In genomic region chr17:90796974-90797373, GRCm38 (mm10) we compare ENCODE assay signal across 22 mouse cellular contexts.
DNase-seq lines count a peak whose midpoint lies in the region; ATAC-seq and TF ChIP-seq lines count a peak whose summit lies in the region.
"Had no signal": no experiment of that assay in that cellular context is flagged by ENCODE, and none has a peak within 500 bp of the region (broad histone marks: within the 10 kb centered on the region; RNA-seq: fewer than 3 reads in every experiment).

No protein-coding gene starts in this region.

- peaks cover 13% of the 10 kb centered on the region for H3K4me1 ChIP-seq in bone marrow macrophage, adult 2 months (ENCODE audit: control insufficient read depth, insufficient read depth, low read length)
- H3K4me1 ChIP-seq: embryonic facial prominence, embryonic 12.5 days; forebrain, embryonic 12.5 days; heart, embryonic 10.5 days had no signal

- H3K27ac ChIP-seq in left cerebral cortex, adult 2 months = peak overlapping the region; percentile 81
- H3K27ac ChIP-seq in bone marrow macrophage, adult 2 months (ENCODE audit: insufficient read depth, low read depth, low read length) = peak overlapping the region; percentile 77
- H3K27ac ChIP-seq: embryonic facial prominence, embryonic 12.5 days; forebrain, embryonic 12.5 days; heart, embryonic 10.5 days had no signal

- TF ChIP-seq POLR2A in bone marrow macrophage, adult 2 months (IDR thresholded peaks at IDR 0.05; ENCODE audit: borderline replicate concordance, low read depth, low read length) = no peak

- TF ChIP-seq CTCF in left cerebral cortex, adult 2 months (IDR thresholded peaks at IDR 0.05) = no peak
- TF ChIP-seq CTCF in bone marrow macrophage, adult 2 months (IDR thresholded peaks at IDR 0.05; ENCODE audit: low read depth, low read length) = no peak

- ATAC-seq in frontal cortex, adult (ENCODE audit: low TSS enrichment) = peak; percentile 60
- ATAC-seq: activated CD4-positive, CD25-positive, alpha-beta regulatory T cell, adult 4 months; forebrain, embryonic 16.5 days; hindbrain, embryonic 16.5 days; inflammation-experienced regulatory T-cells, adult 6 months had no signal

- no peak overlapping the region for H3K4me3 ChIP-seq in left cerebral cortex, adult 2 months
- H3K4me3 ChIP-seq in bone marrow macrophage, adult 2 months (ENCODE audit: insufficient read depth, low read length) = no peak overlapping the region
- H3K4me3 ChIP-seq: embryonic facial prominence, embryonic 12.5 days; forebrain, embryonic 12.5 days; heart, embryonic 10.5 days had no signal

- no peak for DNase-seq in frontal cortex, postnatal 25 days (ENCODE audit: low spot score in 2 of 2)
- DNase-seq in left cerebral cortex, adult 2 months (ENCODE audit: extremely low spot score in 1 of 2, low spot score in 2 of 2) = no peak
- no peak for DNase-seq in left cerebral cortex, adult 9 months (ENCODE audit: low spot score in 2 of 2)
- no peak for DNase-seq in kidney, postnatal 10 days
- DNase-seq in c-Kit-positive CD71-positive TER-119-positive erythroid progenitor cells, embryonic 14.5 days (ENCODE audit: low spot score) = no peak
- DNase-seq: adrenal gland, postnatal 14 days; cerebellum, adult 11 months; cerebellum, adult 8-10 months; cerebellum, postnatal 14 days; gastrocnemius, postnatal 36 days; heart, adult 11 months; heart, postnatal 10 days; heart, postnatal 4 days had no signal

- intact Hi-C loops in left cerebral cortex, adult 2 months (cut with DNase I) = no loop called here
